Mouse (Mus musculus) midbrain, embryonic 12.5 days (tissue): ENCODE measurements around the gene 1500015O10Rik. TPM values are rescaled to one million over a fixed set of nuclear protein-coding genes. Genes with fewer than 3 reads are reported as not detected.
A peak's percentile ranks its signal among the peaks of the same experiment; 100 is the strongest.

Source experiments
- ATAC-seq: fragments of 200-750 bp; cut with Nextera tagmentation; 2 replicates; pipeline ENCODE4 v1.8.0; 2017; ENCODE audit warnings: low read depth, moderate TSS enrichment, moderate library complexity; ENCODE audit not compliant: low FRiP score
- H3K27ac ChIP-seq: fragments of 300-500 bp; sonication (generic); replicated peaks from 2 replicates; pipeline ENCODE4 v1.5.1; 2016; ENCODE audit warnings: mild to moderate bottlenecking
- H3K27me3 ChIP-seq: fragments of 300-500 bp; sonication (generic); 2 replicates; pipeline ENCODE4 v1.6.1; 2016; ENCODE audit warnings: mild to moderate bottlenecking
- H3K36me3 ChIP-seq: fragments of 300-500 bp; sonication (generic); 2 replicates; pipeline ENCODE4 v1.6.1; 2016
- H3K4me1 ChIP-seq: fragments of 300-500 bp; sonication (generic); 2 replicates; pipeline ENCODE4 v1.6.1; 2016
- H3K4me2 ChIP-seq: fragments of 300-500 bp; sonication (generic); replicated peaks from 2 replicates; pipeline ENCODE4 v1.6.1; 2016; ENCODE audit warnings: mild to moderate bottlenecking, moderate library complexity
- H3K4me3 ChIP-seq: fragments of 300-500 bp; sonication (generic); 2 replicates; pipeline ENCODE4 v1.5.1; 2016; ENCODE audit warnings: mild to moderate bottlenecking
- H3K9ac ChIP-seq: fragments of 300-500 bp; sonication (generic); replicated peaks from 2 replicates; pipeline ENCODE4 v1.6.1; 2016; ENCODE audit warnings: mild to moderate bottlenecking, moderate library complexity
- H3K9me3 ChIP-seq: fragments of 300-500 bp; sonication (generic); 2 replicates; pipeline ENCODE4 v1.6.1; 2016; ENCODE audit warnings: mild to moderate bottlenecking
- WGBS: fragments of 180-500 bp; shearing (Covaris S2); methylation state at CpG from one replicate; pipeline ENCODE4 v1.1.7; 2016; 5-methylcytosine and 5-hydroxymethylcytosine counted together
- polyA plus RNA-seq: library from polyadenylated mRNA; unstranded; fragments of >200 nt; fragmentation: Nextera tagmentation; extraction: Ambion mirVana; gene quantifications from 2 replicates; pipeline ENCODE4 v1.2.1, GENCODE M21; 2016

Gene 1500015O10Rik
- polyA plus RNA-seq, 1 experiment from 2014 or later = 3.1 TPM

GRCm38 (mm10) chr1:43737812-43738518 lies 7.6 kb downstream of the 1500015O10Rik start:
- H3K9ac ChIP-seq = no peak overlapping the region
- peak; percentile 23; the same call in 1 of the 2 replicates for ATAC-seq
- no peaks in the 10 kb centered on the region for H3K9me3 ChIP-seq
- no peak overlapping the region for H3K4me3 ChIP-seq
- H3K27me3 ChIP-seq = no peaks in the 10 kb centered on the region
- no peak overlapping the region for H3K27ac ChIP-seq
- no peaks in the 10 kb centered on the region for H3K36me3 ChIP-seq
- 77% methylated on average over 7 of the region's 7 CpGs for WGBS
- no peaks in the 10 kb centered on the region for H3K4me1 ChIP-seq
- H3K4me2 ChIP-seq = no peak overlapping the region

GRCm38 (mm10) chr1:43738519-43738894 lies 8.1 kb downstream of the 1500015O10Rik start:
- Histone ChIP-seq H3K36me3 (no peaks in the 10 kb centered on the region), H3K4me3 (no peak overlapping the region), H3K4me1 (no peaks in the 10 kb centered on the region), H3K4me2 (no peak overlapping the region), H3K27ac (no peak overlapping the region), H3K27me3 (no peaks in the 10 kb centered on the region), H3K9me3 (no peaks in the 10 kb centered on the region), H3K9ac (no peak overlapping the region)
- ATAC-seq = peak; percentile 68; the same call in 1 of the 2 replicates
- WGBS = 89% methylated on average over 10 of the region's 10 CpGs

GRCm38 (mm10) chr1:43754448-43755312 lies 24.3 kb downstream of the 1500015O10Rik start:
- H3K9ac ChIP-seq = no peak overlapping the region
- no peak overlapping the region for H3K27ac ChIP-seq
- H3K4me1 ChIP-seq = no peaks in the 10 kb centered on the region
- peak; percentile 72 for ATAC-seq
- H3K36me3 ChIP-seq = peaks cover 37% of the 10 kb centered on the region
- no peaks in the 10 kb centered on the region for H3K27me3 ChIP-seq
- no peak overlapping the region for H3K4me2 ChIP-seq
- 73% methylated on average over 8 of the region's 8 CpGs for WGBS
- H3K9me3 ChIP-seq = no peaks in the 10 kb centered on the region
- H3K4me3 ChIP-seq = no peak overlapping the region

- Histone ChIP-seq H3K4me2 (no peak overlapping the region), H3K36me3 (peaks cover 27% of the 10 kb centered on the region), H3K4me1 (no peaks in the 10 kb centered on the region), H3K9me3 (no peaks in the 10 kb centered on the region), H3K27ac (no peak overlapping the region), H3K4me3 (no peak overlapping the region), H3K9ac (no peak overlapping the region), H3K27me3 (no peaks in the 10 kb centered on the region)
- ATAC-seq = no peak
Measured at GRCm38 (mm10) chr1:43760085-43760484, 29.7 kb downstream of the 1500015O10Rik start.

GRCm38 (mm10) chr1:43764481-43764880 lies 34.1 kb downstream of the 1500015O10Rik start:
- ATAC-seq = no peak
- Histone ChIP-seq H3K4me1 (no peaks in the 10 kb centered on the region), H3K36me3 (peaks cover 21% of the 10 kb centered on the region; the same call in 1 of the 2 replicates), H3K27ac (no peak overlapping the region), H3K4me3 (no peak overlapping the region), H3K27me3 (no peaks in the 10 kb centered on the region), H3K9ac (no peak overlapping the region), H3K9me3 (no peaks in the 10 kb centered on the region), H3K4me2 (no peak overlapping the region)
- 92% methylated on average over 2 of the region's 2 CpGs for WGBS

- Histone ChIP-seq H3K36me3 (peaks cover 39% of the 10 kb centered on the region), H3K27ac (no peak overlapping the region), H3K27me3 (no peaks in the 10 kb centered on the region), H3K9ac (no peak overlapping the region), H3K4me2 (no peak overlapping the region), H3K4me3 (no peak overlapping the region), H3K4me1 (no peaks in the 10 kb centered on the region), H3K9me3 (no peaks in the 10 kb centered on the region)
- no peak for ATAC-seq
- WGBS = 98% methylated on average over 2 of the region's 2 CpGs
Measured at GRCm38 (mm10) chr1:43766328-43766727, 35.9 kb downstream of the 1500015O10Rik start.

GRCm38 (mm10) chr1:43768385-43768990 lies 38.1 kb downstream of the 1500015O10Rik start:
- Histone ChIP-seq H3K36me3 (peaks cover 56% of the 10 kb centered on the region), H3K4me3 (no peak overlapping the region), H3K9ac (no peak overlapping the region), H3K27ac (no peak overlapping the region), H3K27me3 (no peaks in the 10 kb centered on the region), H3K4me1 (no peaks in the 10 kb centered on the region), H3K4me2 (no peak overlapping the region), H3K9me3 (no peaks in the 10 kb centered on the region)
- ATAC-seq = no peak
- 80% methylated on average over 4 of the region's 4 CpGs for WGBS

- H3K36me3 ChIP-seq = peaks cover 56% of the 10 kb centered on the region
- H3K9me3 ChIP-seq = no peaks in the 10 kb centered on the region
- no peak overlapping the region for H3K4me3 ChIP-seq
- H3K9ac ChIP-seq = no peak overlapping the region
- ATAC-seq = no peak
- no peak overlapping the region for H3K4me2 ChIP-seq
- no peaks in the 10 kb centered on the region for H3K27me3 ChIP-seq
- WGBS = 82% methylated on average over 1 of the region's 1 CpGs
- H3K4me1 ChIP-seq = no peaks in the 10 kb centered on the region
- H3K27ac ChIP-seq = no peak overlapping the region
Measured at GRCm38 (mm10) chr1:43769348-43769747, 38.9 kb downstream of the 1500015O10Rik start.

GRCm38 (mm10) chr1:43770032-43770431 lies 39.6 kb downstream of the 1500015O10Rik start:
- no peak for ATAC-seq
- H3K27ac ChIP-seq = no peak overlapping the region
- no peak overlapping the region for H3K9ac ChIP-seq
- peaks cover 54% of the 10 kb centered on the region for H3K36me3 ChIP-seq
- H3K27me3 ChIP-seq = no peaks in the 10 kb centered on the region
- no peak overlapping the region for H3K4me2 ChIP-seq
- H3K9me3 ChIP-seq = no peaks in the 10 kb centered on the region
- no peak overlapping the region for H3K4me3 ChIP-seq
- 93% methylated on average over 3 of the region's 3 CpGs for WGBS
- H3K4me1 ChIP-seq = no peaks in the 10 kb centered on the region

GRCm38 (mm10) chr1:43772694-43773093 lies 42.3 kb downstream of the 1500015O10Rik start:
- WGBS = 91% methylated on average over 3 of the region's 3 CpGs
- no peak overlapping the region for H3K9ac ChIP-seq
- no peaks in the 10 kb centered on the region for H3K9me3 ChIP-seq
- no peak overlapping the region for H3K27ac ChIP-seq
- H3K36me3 ChIP-seq = peaks cover 53% of the 10 kb centered on the region
- H3K27me3 ChIP-seq = no peaks in the 10 kb centered on the region
- H3K4me1 ChIP-seq = no peaks in the 10 kb centered on the region
- ATAC-seq = no peak
- no peak overlapping the region for H3K4me3 ChIP-seq
- no peak overlapping the region for H3K4me2 ChIP-seq

GRCm38 (mm10) chr1:43774126-43774525 lies 43.7 kb downstream of the 1500015O10Rik start:
- Histone ChIP-seq H3K4me1 (no peaks in the 10 kb centered on the region), H3K9ac (no peak overlapping the region), H3K27ac (no peak overlapping the region), H3K9me3 (no peaks in the 10 kb centered on the region), H3K27me3 (no peaks in the 10 kb centered on the region), H3K4me3 (no peak overlapping the region), H3K36me3 (peaks cover 58% of the 10 kb centered on the region), H3K4me2 (no peak overlapping the region)
- no peak for ATAC-seq
- 95% methylated on average over 4 of the region's 4 CpGs for whole genome bisulfite sequencing

GRCm38 (mm10) chr1:43776106-43776505 lies 45.7 kb downstream of the 1500015O10Rik start:
- H3K9ac ChIP-seq = no peak overlapping the region
- no peak for ATAC-seq
- 87% methylated on average over 3 of the region's 3 CpGs for WGBS

More at GRCm38 (mm10) chr1:43776106-43776505, 45.7 kb downstream of the 1500015O10Rik start:
- H3K4me2 ChIP-seq = no peak overlapping the region
- no peaks in the 10 kb centered on the region for H3K9me3 ChIP-seq
- no peak overlapping the region for H3K27ac ChIP-seq
- no peak overlapping the region for H3K4me3 ChIP-seq
- H3K36me3 ChIP-seq = peaks cover 47% of the 10 kb centered on the region
- no peaks in the 10 kb centered on the region for H3K4me1 ChIP-seq
- no peaks in the 10 kb centered on the region for H3K27me3 ChIP-seq
